Mouse (Mus musculus): ENCODE measurements at regions not wholly inside any gene's neighbourhood (a gene's known extent, or its start where the extent isn't known, plus 50 kb on each side); places are given as distances from the start of the nearest gene placed in this dataset.
"Not testable (repeated sequence)": the region's sequence is repeated elsewhere in the genome, so short reads cannot be mapped to it uniquely, and the experiment has no call there.

DNA sequence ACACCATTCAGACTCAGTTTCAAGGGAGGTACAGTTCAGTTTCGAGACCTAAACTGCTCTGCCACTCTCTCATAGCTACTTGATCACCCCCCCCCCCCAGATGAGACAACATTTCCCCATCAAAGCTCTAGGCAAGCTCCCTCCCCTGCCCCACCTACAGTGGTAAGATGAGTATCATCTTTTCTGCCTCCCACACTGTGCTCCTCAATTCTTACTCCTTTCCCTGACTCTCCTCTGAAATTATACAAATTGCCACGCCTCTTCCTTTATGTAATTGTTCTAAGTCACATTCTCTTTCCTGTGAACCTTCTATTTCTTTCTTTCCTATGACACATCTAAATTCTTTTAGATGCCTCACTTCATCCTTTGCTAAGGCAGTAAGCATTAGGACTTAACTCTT, 321.6 kb downstream of the Htr1b start:
- Histone ChIP-seq H3K4me3 (no peak overlapping the region), H3K27me3 (ENCODE audit: insufficient read depth, poor library complexity, severe bottlenecking) (no peaks in the 10 kb centered on the region), H3K9me3 (no peaks in the 10 kb centered on the region), H3K4me1 (replicated peaks) (no peaks in the 10 kb centered on the region), H3K36me3 (no peaks in the 10 kb centered on the region), H3K27ac (no peak overlapping the region)
- 92% methylated on average over 2 of the region's 2 CpGs for WGBS
- no peak for DNase-seq (ENCODE audit: low spot score)

DNA sequence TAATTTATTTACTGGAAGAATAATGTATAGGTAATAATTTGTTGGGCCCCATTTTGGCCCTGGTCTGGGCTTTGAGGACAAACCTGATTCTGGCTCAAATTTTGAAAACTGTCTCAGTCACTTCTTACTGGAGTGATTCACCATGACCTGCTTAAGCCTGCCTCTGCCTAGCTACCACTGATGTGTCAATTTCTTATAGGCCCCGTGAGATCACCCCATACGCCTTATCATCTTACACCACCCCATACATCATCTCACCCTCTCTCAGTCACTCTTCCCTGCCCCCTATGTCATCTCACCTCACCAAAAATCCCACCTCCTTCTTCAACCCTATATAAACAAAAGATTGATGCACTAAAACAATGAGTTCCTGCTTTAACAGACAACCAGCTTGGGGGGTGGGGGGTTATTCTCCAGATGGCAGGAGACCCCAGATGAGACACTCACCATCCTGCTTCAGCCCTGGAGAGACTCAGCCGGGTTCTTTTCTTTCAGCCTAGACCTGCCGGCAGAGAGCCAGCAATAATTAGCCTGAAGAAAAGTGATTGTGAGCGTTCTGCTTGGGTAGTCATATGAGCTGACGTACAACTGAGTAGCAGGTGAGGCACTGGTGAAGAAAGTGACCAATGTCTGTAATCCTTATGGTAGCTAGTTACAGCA, 325.0 kb downstream of the Htr1b start:
- DNase-seq (ENCODE audit: low spot score), result no peak
- no peak overlapping the region for H3K4me3 ChIP-seq
- WGBS, result 65% methylated on average over 6 of the region's 6 CpGs

DNA sequence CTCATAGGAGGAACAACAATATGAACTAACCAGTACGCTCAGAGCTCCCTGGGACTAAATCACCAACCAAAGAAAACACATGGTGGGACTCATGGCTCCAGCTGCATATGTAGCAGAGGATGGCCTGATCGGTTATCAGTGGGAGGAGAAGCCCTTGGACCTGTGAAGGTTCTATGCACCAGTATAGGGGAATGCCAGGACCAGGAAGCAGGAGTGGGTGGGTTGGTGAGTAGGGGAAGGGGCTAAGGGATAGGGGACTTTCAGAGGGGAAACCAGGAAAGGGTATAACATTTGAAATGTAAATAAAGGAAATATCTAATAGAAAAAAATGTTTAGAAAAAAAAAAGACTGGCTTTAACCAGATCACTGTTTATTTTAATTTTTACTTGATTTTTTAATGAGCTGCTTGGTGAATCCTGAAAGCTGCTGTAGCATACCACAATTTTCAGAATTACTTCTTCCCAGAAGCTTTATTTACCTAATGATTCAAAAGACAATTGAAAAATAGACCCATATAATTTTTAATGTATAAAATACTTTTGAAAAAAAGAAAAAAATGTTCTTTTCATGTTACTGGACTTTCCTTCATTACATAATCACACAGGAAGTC, 328.1 kb downstream of the Htr1b start:
- Histone ChIP-seq H3K27me3 (ENCODE audit: insufficient read depth, poor library complexity, severe bottlenecking) (no peaks in the 10 kb centered on the region), H3K36me3 (no peaks in the 10 kb centered on the region), H3K27ac (no peak overlapping the region), H3K4me1 (replicated peaks) (no peaks in the 10 kb centered on the region), H3K9me3 (no peaks in the 10 kb centered on the region), H3K4me3 (no peak overlapping the region)
- WGBS, result 91% methylated on average over 2 of the region's 2 CpGs
- DNase-seq (ENCODE audit: low spot score), result no peak

More for the DNA sequence above, 325.0 kb downstream of the Htr1b start:
- Histone ChIP-seq H3K9me3 (no peaks in the 10 kb centered on the region), H3K27me3 (ENCODE audit: insufficient read depth, poor library complexity, severe bottlenecking) (no peaks in the 10 kb centered on the region), H3K36me3 (no peaks in the 10 kb centered on the region), H3K4me1 (replicated peaks) (no peaks in the 10 kb centered on the region), H3K27ac (no peak overlapping the region)

DNA sequence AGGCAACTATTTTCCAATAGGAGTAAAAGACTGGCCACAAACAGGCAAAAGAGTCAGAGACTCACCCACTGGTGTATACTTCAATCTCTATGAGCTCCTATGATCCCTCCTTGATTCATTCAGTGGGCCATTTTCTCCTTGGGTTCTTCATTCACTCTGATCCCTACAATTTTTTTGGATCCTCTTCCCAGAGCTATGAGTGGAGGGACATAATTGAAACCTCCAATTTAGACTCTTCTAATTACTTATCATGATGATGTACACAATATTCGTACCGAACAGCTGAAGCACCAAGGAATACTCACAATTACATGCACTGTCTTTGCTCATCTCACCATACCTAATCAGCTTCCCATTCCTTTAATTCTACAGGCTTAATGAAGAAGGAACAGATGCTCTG, 357.9 kb downstream of the Htr1b start:
- H3K4me1 ChIP-seq (replicated peaks), result no peaks in the 10 kb centered on the region
- WGBS, result 86% methylated on average over 2 of the region's 2 CpGs
- H3K4me3 ChIP-seq, result no peak overlapping the region
- H3K36me3 ChIP-seq, result no peaks in the 10 kb centered on the region
- no peak overlapping the region for H3K27ac ChIP-seq
- DNase-seq (ENCODE audit: low spot score), result no peak
- no peaks in the 10 kb centered on the region for H3K9me3 ChIP-seq
- no peaks in the 10 kb centered on the region for H3K27me3 ChIP-seq (ENCODE audit: insufficient read depth, poor library complexity, severe bottlenecking)

DNA sequence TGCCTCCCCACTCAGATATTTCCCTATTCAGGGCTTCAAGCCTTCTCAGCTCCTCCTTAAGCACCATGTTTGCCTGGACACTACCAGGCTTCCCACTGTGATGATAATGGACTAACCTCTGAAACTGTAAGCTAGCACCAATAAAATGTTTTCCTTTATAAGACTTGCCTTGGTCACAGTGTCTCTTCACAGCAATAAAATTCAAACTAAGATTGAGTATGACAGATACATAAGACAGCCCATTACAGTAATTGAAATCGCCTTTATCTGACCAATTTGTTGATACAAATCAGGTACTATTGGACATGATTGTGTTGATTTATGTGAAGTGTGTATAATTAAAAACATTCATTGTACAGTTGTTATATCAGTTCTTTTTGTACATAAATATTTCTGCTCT, 358.3 kb downstream of the Htr1b start:
- Histone ChIP-seq H3K9me3 (no peaks in the 10 kb centered on the region), H3K4me1 (replicated peaks) (no peaks in the 10 kb centered on the region), H3K27ac (no peak overlapping the region), H3K36me3 (no peaks in the 10 kb centered on the region), H3K27me3 (ENCODE audit: insufficient read depth, poor library complexity, severe bottlenecking) (no peaks in the 10 kb centered on the region), H3K4me3 (no peak overlapping the region)
- WGBS, result 77% methylated on average over 1 of the region's 1 CpGs
- DNase-seq (ENCODE audit: low spot score), result no peak

DNA sequence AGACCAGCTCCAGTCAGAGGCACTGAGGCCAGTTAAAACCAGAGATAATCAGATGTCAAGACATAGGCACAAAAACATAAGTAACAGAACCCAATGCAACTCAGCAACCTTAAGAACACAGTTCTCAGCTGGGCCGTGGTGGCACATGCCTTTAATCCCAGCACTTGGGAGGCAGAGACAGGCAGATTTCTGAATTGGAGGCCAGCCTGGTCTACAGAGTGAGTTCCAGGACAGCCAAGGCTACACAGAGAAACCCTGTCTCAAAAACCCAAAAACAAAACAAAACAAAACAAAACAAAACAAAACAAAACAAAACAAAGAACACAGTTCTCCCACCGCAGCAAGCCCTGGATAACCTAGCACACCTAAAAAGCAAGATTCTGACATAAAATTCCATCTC, 408.7 kb downstream of the Htr1b start:
- 88% methylated on average over 2 of the region's 2 CpGs for WGBS
- H3K4me1 ChIP-seq (replicated peaks); H3K36me3 ChIP-seq: not testable (repeated sequence)

DNA sequence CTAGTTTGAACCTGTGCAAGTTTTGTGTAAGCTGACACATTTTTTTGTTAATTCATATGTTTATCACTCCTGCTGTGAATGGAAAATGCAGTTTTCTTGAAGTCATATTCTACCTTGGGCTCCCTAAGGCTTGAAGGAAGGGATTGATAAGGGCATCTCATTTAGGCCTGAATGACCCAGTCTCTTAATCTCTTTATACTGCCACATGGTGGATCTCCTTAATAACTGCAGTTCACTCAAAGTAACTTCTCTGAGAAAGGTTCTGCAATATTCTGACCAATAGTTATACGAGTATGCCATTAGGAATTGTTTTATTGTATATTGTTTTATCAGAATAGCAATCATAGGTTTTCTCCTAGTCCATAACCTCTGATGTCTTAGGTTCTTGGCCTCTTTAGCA, 415.7 kb downstream of the Htr1b start:
- H3K36me3 ChIP-seq, result no peaks in the 10 kb centered on the region
- H3K4me1 ChIP-seq (replicated peaks), result peaks cover 18% of the 10 kb centered on the region; the same call in 1 of the 2 replicates
- no peak overlapping the region for H3K27ac ChIP-seq
- 0 out of 2 replicates have a peak, but pooled peaks cover 4% of the 10 kb centered on the region for H3K27me3 ChIP-seq (ENCODE audit: insufficient read depth, poor library complexity, severe bottlenecking)
- DNase-seq (ENCODE audit: low spot score), result no peak
- H3K9me3 ChIP-seq, result peaks cover 3% of the 10 kb centered on the region; the same call in 1 of the 2 replicates
- WGBS, result 89% methylated on average over 1 of the region's 1 CpGs
- no peak overlapping the region for H3K4me3 ChIP-seq

More for the DNA sequence above, 408.7 kb downstream of the Htr1b start:
- not testable (repeated sequence) for DNase-seq (ENCODE audit: low spot score); H3K4me3 ChIP-seq; H3K9me3 ChIP-seq; H3K27ac ChIP-seq; H3K27me3 ChIP-seq (ENCODE audit: insufficient read depth, poor library complexity, severe bottlenecking)

DNA sequence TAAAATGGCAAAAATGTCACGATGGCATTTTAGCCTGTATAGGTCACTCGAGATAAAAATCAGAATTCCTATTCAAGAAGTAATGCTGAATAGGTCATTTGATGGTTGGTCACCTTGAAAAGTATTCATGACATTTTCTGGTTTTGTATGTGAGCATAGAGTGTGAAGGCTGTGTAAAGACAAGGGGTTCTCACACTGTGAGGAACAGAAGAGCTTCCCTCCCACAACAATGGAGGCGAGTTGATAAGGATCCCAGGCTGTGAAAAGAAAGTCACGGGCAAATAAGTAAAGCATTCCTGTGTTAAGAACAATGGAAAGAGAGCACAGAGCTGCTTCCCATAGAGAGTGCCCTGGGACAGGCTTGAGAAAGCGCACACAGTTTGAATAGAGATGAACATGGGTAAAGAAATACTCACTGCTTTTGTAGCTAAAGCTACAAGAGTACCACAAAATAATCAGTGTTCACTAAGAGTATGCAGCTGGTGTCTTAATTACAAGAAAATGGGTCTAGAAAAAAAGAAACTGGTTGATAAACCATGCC, 418.0 kb downstream of the Htr1b start:
- H3K4me1 ChIP-seq (replicated peaks), result peaks cover 18% of the 10 kb centered on the region; the same call in 1 of the 2 replicates
- 18% methylated on average over 5 of the region's 5 CpGs for WGBS
- DNase-seq (ENCODE audit: low spot score), result peak; percentile 33
- peak overlapping the region; percentile 40; the same call in 1 of the 2 replicates for H3K27ac ChIP-seq
- H3K27me3 ChIP-seq (ENCODE audit: insufficient read depth, poor library complexity, severe bottlenecking), result peaks cover 8% of the 10 kb centered on the region; the same call in 1 of the 2 replicates
- H3K36me3 ChIP-seq, result no peaks in the 10 kb centered on the region
- no peaks in the 10 kb centered on the region for H3K9me3 ChIP-seq
- no peak overlapping the region for H3K4me3 ChIP-seq

DNA sequence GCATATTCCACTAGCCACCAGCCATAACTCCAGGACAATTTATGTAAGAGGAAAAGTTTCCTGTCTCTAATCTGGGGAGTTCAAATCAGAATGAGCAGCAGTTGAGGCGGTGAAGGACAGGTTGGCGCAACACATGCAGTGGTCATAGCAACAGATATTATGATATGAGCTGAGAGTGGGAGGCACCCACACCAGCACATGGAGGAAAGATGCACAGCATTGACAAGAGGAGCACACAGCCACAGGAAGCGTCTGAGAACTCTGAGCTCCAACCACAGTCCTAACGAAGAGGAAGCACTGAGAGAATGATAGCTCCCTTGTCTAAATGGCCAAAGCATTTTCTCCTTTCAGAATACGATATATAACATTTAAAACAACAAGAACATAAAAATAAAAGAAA, 418.9 kb downstream of the Htr1b start:
- no peak overlapping the region for H3K27ac ChIP-seq
- H3K9me3 ChIP-seq, result no peaks in the 10 kb centered on the region
- H3K4me1 ChIP-seq (replicated peaks), result peaks cover 18% of the 10 kb centered on the region; the same call in 1 of the 2 replicates
- peaks cover 8% of the 10 kb centered on the region; the same call in 1 of the 2 replicates for H3K27me3 ChIP-seq (ENCODE audit: insufficient read depth, poor library complexity, severe bottlenecking)
- no peak overlapping the region for H3K4me3 ChIP-seq
- DNase-seq (ENCODE audit: low spot score), result peak; percentile 5
- WGBS, result 56% methylated on average over 5 of the region's 5 CpGs
- no peaks in the 10 kb centered on the region for H3K36me3 ChIP-seq

DNA sequence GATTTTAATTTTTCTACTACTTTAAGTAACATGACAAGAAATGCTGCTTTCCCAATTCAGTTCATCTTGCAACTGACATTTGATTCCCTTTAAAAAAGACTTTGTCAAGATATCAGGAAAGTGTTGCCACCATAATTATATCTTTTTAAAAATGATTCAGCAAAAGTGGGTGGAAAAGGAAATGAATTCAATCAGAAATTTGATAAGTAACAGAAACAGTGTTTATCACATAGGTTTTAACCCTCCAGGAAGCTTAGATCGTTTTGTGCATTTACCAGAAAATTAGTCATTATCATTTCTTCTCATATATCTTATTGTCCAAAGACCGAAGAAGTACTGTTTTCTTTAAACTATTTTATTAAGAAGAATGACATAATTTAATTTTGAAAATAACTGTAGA, 441.0 kb downstream of the Htr1b start:
- no peaks in the 10 kb centered on the region for H3K4me1 ChIP-seq (replicated peaks)
- WGBS, result 95% methylated on average over 2 of the region's 2 CpGs
- H3K27ac ChIP-seq, result no peak overlapping the region
- H3K27me3 ChIP-seq (ENCODE audit: insufficient read depth, poor library complexity, severe bottlenecking), result no peaks in the 10 kb centered on the region
- no peaks in the 10 kb centered on the region for H3K9me3 ChIP-seq
- no peaks in the 10 kb centered on the region for H3K36me3 ChIP-seq
- DNase-seq (ENCODE audit: low spot score), result no peak
- H3K4me3 ChIP-seq, result no peak overlapping the region

Data from hindbrain, embryonic 10.5 days (tissue).